Mouse (Mus musculus) midbrain, embryonic 13.5 days (tissue): ENCODE data around the gene Abtb1. TPM values are rescaled to one million over a fixed set of nuclear protein-coding genes. Genes with fewer than 3 reads are reported as not detected.

Source experiments
- ATAC-seq: fragments of 200-750 bp; cut with Nextera tagmentation; 2 replicates; pipeline ENCODE4 v1.8.0; 2017; ENCODE audit warnings: mild to moderate bottlenecking, moderate TSS enrichment, moderate library complexity
- H3K27ac ChIP-seq: fragments of 300-500 bp; sonication (generic); 2 replicates; pipeline ENCODE4 v1.5.1; 2015; ENCODE audit warnings: inconsistent platforms, mild to moderate bottlenecking, moderate library complexity
- H3K27me3 ChIP-seq: fragments of 300-500 bp; sonication (generic); 2 replicates; pipeline ENCODE4 v1.6.1; 2015; ENCODE audit warnings: mild to moderate bottlenecking, inconsistent platforms
- H3K36me3 ChIP-seq: fragments of 300-500 bp; sonication (generic); 2 replicates; pipeline ENCODE4 v1.6.1; 2015; ENCODE audit warnings: mild to moderate bottlenecking, inconsistent platforms
- H3K4me1 ChIP-seq: fragments of 300-500 bp; sonication (generic); replicated peaks from 2 replicates; pipeline ENCODE4 v1.6.1; 2015; ENCODE audit warnings: inconsistent platforms
- H3K4me2 ChIP-seq: fragments of 300-500 bp; sonication (generic); replicated peaks from 2 replicates; pipeline ENCODE4 v1.6.1; 2015; ENCODE audit warnings: moderate library complexity, mild to moderate bottlenecking, inconsistent platforms
- H3K4me3 ChIP-seq: fragments of 300-500 bp; sonication (generic); replicated peaks from 2 replicates; pipeline ENCODE4 v1.5.1; 2015; ENCODE audit warnings: mild to moderate bottlenecking, inconsistent platforms
- H3K9ac ChIP-seq: fragments of 300-500 bp; sonication (generic); replicated peaks from 2 replicates; pipeline ENCODE4 v1.6.1; 2015; ENCODE audit warnings: mild to moderate bottlenecking, inconsistent platforms
- H3K9me3 ChIP-seq: fragments of 300-500 bp; sonication (generic); 2 replicates; pipeline ENCODE4 v1.6.1; 2016; ENCODE audit warnings: mild to moderate bottlenecking, inconsistent platforms
- WGBS: fragments of 180-500 bp; shearing (Covaris S2); methylation state at CpG from one replicate; pipeline ENCODE4 v1.1.7; 2015; 5-methylcytosine and 5-hydroxymethylcytosine counted together
- polyA plus RNA-seq: library from polyadenylated mRNA; unstranded; fragments of >200 nt; fragmentation: Nextera tagmentation; extraction: Ambion mirVana; gene quantifications from 2 replicates; pipeline ENCODE4 v1.2.1, GENCODE M21; 2015

Abtb1 gene
- 35.9 and 36.2 TPM in 2 replicates for polyA plus RNA-seq

DNA sequence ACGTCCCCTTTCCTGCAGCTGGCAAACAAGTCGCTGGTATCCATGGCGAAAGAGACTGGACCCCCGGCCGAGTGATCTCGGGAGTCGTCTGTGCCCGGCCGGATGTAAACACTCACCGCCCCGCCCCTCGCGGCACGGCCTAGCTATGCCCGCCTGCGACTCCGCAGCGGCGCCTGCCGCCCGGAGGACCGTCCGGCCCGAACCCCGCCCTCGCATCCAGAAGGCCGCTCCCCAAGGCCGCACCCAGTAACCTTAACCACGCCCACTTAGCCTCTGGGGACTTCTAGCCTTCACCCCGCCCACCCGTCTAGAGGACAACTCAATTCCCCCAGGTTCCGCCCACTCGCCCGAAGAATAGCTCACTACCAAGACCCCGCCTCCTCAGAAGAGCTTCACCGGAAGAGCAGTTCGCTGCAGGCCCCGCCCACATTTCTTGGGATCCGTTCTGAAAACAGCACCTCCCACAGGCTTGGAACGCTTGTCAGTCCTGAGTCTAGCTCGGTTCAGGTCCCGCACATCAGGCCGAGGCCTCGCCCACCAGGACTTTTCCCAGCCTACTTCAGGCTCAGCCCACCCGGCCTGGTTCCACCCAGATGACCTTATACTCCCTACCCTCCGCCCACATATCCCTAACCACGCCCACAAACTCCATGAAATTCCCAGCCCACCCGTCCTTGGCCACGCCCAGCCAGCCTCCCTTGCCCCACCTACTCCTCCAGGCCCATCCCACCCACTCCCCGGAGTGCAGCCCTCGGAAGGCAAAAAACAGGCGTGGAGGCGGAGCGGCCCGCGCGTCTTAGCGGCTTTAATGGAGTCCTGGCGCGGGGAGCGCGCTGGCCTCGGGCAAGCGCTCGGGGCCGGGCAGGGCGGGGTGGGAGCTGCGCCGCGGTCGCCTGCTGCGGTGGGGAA is at the start of gene Abtb1:
Gene Abtb1 (minus strand): TSS at position 204 of the 909 bp plus-strand sequence.
- peak within 1 kb of the TSS; percentile 88 for H3K27ac ChIP-seq
- peaks cover 33% of the 10 kb centered on the region for H3K4me1 ChIP-seq
- no peaks in the 10 kb centered on the region for H3K9me3 ChIP-seq
- H3K36me3 ChIP-seq: peaks cover 67% of the 10 kb centered on the region
- peak within 1 kb of the TSS; percentile 91 for H3K9ac ChIP-seq
- under 1% methylated on average over 72 of the region's 72 CpGs for WGBS
- peak within 1 kb of the TSS; percentile 80 for H3K4me3 ChIP-seq
- ATAC-seq: peak; percentile 95
- no peaks in the 10 kb centered on the region for H3K27me3 ChIP-seq
- peak within 1 kb of the TSS; percentile 89 for H3K4me2 ChIP-seq

DNA sequence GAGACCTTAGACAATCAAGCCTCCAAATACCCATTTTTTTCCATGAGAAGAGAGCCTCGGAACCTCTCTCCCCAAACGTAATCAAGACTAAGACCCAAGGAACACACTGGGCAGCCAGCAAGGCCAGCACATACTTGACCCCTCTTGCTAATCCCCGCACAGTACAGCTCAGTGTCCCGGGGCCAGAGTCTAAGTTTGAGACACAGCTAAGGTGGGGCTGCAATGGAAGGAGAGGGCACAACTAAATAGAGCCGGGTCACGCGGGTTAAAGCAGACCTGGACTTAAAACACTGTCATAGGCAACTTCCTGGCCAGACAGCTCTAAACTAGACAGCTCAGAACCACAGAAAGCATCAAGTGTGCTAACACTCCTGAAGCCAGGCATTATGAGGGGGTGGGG is 49.0 kb upstream of the Abtb1 start:
- no peaks in the 10 kb centered on the region for H3K27me3 ChIP-seq
- H3K4me3 ChIP-seq: no peak overlapping the region
- no peak overlapping the region for H3K9ac ChIP-seq
- no peaks in the 10 kb centered on the region for H3K9me3 ChIP-seq
- H3K27ac ChIP-seq: no peak overlapping the region
- peaks cover 86% of the 10 kb centered on the region for H3K36me3 ChIP-seq
- peaks cover 8% of the 10 kb centered on the region for H3K4me1 ChIP-seq
- H3K4me2 ChIP-seq: no peak overlapping the region
- 82% methylated on average over 7 of the region's 7 CpGs for WGBS
- ATAC-seq: no peak

DNA sequence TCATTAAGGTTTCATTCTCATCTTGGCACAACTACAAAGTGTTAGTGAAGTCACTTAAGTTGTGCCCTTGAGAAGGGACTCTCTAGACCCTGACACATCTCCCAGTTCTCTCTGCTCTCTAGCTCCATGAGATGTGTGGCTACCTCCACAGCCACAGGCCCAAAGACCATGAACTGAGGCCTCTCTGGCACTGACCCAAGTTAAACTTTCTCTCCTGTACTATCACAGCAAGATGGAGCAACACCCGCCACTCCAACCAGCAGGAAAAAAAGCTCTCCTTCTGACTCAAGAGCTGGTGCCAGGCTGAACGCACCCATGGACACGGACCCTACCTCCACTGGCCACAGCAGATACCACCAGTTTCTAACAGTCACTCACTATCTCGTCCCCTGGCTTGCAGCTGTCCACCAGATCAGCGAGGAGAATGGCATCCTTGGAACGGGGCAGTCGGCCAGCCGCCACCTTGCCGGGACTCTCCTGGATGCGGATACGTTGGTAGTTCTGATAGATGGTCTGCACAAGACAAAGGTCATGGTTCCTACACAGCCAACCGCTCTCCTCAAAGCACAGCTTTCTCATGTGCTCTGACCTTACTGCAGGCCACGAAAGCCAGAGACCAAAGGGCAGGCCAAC is 47.7 kb upstream of the Abtb1 start:
- no peak overlapping the region for H3K4me2 ChIP-seq
- H3K36me3 ChIP-seq: peaks cover 87% of the 10 kb centered on the region
- no peak for ATAC-seq
- H3K9ac ChIP-seq: no peak overlapping the region
- no peak overlapping the region for H3K27ac ChIP-seq
- 93% methylated on average over 13 of the region's 13 CpGs for WGBS
- peaks cover 8% of the 10 kb centered on the region for H3K4me1 ChIP-seq
- H3K27me3 ChIP-seq: no peaks in the 10 kb centered on the region
- H3K4me3 ChIP-seq: no peak overlapping the region
- no peaks in the 10 kb centered on the region for H3K9me3 ChIP-seq

DNA sequence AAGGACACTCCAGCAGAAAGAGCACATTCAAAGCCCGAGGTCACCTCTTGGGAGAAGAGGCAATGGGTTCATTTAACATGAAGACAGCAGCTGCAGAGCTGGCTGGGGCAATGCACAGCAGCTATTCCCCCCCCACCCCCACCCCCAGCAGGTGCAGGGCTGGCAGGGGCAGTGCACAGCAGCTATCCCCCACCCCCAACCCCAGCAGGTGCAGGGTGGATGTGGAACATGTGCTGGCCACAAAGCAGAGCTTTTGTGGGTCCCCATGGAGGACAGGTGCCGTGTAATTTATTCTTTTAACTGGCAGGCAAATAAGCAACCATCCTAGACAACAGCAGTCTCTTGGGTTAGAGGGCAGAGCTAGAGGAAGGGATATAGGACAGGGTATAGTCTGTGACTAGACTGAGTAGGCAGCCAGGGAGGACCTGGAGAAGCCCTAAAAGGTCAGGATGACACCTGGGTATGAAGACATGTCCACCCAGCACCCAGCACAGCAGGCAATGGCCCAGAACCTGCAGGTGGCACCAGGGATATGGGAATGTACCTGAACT is 44.7 kb upstream of the Abtb1 start:
- H3K36me3 ChIP-seq: peaks cover 82% of the 10 kb centered on the region
- H3K4me2 ChIP-seq: no peak overlapping the region
- H3K9ac ChIP-seq: no peak overlapping the region
- H3K4me3 ChIP-seq: no peak overlapping the region
- no peaks in the 10 kb centered on the region for H3K9me3 ChIP-seq
- H3K27me3 ChIP-seq: no peaks in the 10 kb centered on the region
- WGBS: 52% methylated on average over 2 of the region's 2 CpGs
- H3K27ac ChIP-seq: peak overlapping the region; percentile 57; the same call in 1 of the 2 replicates
- ATAC-seq: peak; percentile 78
- H3K4me1 ChIP-seq: peaks cover 12% of the 10 kb centered on the region

DNA sequence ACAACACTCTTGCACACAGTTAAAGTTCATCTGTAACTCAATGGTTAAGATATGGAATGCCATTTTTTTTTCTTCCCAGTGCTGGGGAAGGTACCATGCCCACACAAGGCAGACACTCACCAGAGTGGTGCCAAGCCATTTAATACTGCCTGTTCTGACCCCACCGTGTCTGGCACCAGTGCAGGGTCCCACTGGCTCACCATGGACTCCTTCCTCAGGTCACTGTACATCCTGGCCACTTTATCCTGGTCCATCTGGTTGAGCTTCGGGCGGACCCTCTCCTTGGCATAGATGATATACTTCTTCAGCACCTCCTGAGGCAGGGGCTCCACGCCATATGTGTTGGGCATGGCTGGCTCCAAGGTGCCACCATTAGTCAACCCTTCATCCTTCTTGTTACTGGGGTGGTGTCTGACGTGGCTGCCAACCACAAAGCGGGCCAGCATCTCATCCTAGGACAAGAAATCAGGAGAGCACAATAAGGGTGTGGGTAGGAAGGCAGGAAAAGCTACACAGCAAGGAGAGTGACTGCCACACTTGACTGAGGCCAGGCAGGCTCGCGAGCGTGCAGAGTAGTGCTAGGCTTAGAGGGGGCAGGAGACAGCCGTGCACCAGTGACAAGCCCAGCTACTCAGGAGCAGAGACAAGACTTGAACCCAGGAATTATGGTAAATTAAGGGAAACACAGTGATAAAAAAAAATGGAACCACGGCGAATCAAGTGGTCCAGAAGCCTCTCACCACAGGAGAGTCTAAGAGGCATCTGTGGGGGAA is 44.0 kb upstream of the Abtb1 start:
- peak overlapping the region; percentile 57 for H3K27ac ChIP-seq
- H3K9me3 ChIP-seq: no peaks in the 10 kb centered on the region
- H3K9ac ChIP-seq: no peak overlapping the region
- ATAC-seq: 0 out of 2 replicates have a peak, but pooled peaks have one; percentile 10
- peaks cover 75% of the 10 kb centered on the region for H3K36me3 ChIP-seq
- H3K4me1 ChIP-seq: peaks cover 14% of the 10 kb centered on the region
- H3K4me2 ChIP-seq: no peak overlapping the region
- H3K4me3 ChIP-seq: no peak overlapping the region
- no peaks in the 10 kb centered on the region for H3K27me3 ChIP-seq
- WGBS: 83% methylated on average over 12 of the region's 12 CpGs

DNA sequence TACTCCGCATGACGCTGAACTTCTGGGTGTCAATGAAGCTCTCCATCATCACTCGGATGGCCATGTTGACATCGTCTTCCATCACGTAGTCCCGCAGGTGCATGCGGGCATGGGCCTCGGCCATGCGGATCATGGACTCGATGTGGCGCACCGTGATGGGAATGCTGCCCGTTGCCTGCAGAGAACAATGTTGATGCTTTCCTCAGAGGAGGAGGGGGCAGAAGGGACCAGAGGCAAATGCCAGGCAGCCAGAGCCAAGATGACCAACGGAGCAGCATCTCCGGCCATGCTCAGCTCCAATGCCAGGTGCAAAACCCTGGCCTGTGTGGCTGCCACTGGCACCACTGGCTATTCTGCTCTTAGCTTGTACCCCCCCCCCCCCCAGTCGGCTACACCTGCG is 42.9 kb upstream of the Abtb1 start:
- no peak for ATAC-seq
- H3K36me3 ChIP-seq: peaks cover 64% of the 10 kb centered on the region
- H3K9ac ChIP-seq: no peak overlapping the region
- WGBS: 98% methylated on average over 17 of the region's 17 CpGs
- H3K4me3 ChIP-seq: no peak overlapping the region
- no peak overlapping the region for H3K4me2 ChIP-seq
- H3K4me1 ChIP-seq: peaks cover 14% of the 10 kb centered on the region
- no peak overlapping the region for H3K27ac ChIP-seq
- H3K27me3 ChIP-seq: no peaks in the 10 kb centered on the region
- H3K9me3 ChIP-seq: no peaks in the 10 kb centered on the region

DNA sequence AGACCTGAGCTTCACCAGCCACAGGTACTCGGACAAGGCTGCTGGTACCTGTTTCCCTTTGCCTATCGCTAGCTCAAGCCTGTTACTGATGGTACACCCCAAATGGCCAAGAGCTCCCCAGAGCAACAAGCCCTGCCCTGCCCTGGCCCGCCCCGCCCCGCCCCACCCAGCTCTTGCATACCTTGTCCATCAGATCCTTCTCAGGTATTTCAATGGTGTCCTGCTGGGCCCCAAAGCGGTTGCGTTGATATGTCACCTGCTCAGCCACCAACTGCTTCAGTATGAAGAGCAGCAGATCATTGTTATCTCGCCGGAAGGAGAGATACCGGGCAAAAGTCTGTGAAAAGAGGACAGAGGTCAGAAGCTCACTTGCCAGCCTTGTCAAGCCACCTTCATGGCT is 42.4 kb upstream of the Abtb1 start:
- ATAC-seq: no peak
- Histone ChIP-seq H3K9me3 (no peaks in the 10 kb centered on the region), H3K4me3 (no peak overlapping the region), H3K27ac (no peak overlapping the region), H3K9ac (no peak overlapping the region), H3K36me3 (peaks cover 59% of the 10 kb centered on the region), H3K4me2 (no peak overlapping the region), H3K4me1 (peaks cover 14% of the 10 kb centered on the region), H3K27me3 (no peaks in the 10 kb centered on the region)
- 96% methylated on average over 10 of the region's 10 CpGs for WGBS

DNA sequence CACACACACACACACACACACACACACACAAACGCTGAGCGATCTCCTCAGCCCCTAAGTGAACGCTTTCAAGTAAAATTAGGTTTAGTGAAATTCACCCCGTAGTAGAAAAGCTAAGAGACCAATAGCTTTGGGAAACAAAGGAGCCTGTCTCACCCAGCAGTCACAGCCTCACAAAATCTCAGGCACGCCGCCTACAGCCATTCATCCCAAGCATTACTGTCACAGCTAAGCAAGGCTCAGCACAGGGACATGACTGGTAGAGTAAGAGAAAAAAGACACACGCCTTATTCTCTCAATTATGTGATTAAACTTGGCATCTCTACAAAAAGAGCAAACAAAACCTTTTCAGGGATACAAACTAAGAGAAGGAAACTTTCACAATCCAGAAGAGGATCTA is 39.5 kb upstream of the Abtb1 start:
- Histone ChIP-seq H3K4me1 (peaks cover 8% of the 10 kb centered on the region), H3K4me2 (no peak overlapping the region), H3K4me3 (no peak overlapping the region), H3K9me3 (no peaks in the 10 kb centered on the region), H3K9ac (no peak overlapping the region), H3K36me3 (peaks cover 31% of the 10 kb centered on the region), H3K27me3 (no peaks in the 10 kb centered on the region), H3K27ac (peak overlapping the region; percentile 51)
- peak; percentile 56; the same call in 1 of the 2 replicates for ATAC-seq
- 49% methylated on average over 7 of the region's 7 CpGs for WGBS

DNA sequence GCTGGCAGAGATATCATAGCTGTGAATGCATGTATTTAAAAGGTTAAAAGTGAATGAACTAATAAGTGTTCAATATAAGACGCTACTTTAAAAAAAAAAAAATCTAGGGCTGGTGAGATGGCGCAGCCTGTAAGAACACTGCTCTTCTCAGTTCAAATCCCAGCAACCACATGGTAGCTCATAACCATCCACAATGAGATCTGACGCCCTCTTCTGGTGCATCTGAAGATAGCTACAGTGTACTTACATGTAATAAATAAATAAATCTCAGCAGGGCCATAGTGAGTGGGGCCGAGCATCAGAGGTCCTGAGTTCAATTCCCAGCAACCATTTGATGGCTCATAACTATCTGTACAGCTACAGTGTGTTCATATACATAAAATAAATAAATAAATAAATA is 37.7 kb upstream of the Abtb1 start:
- Histone ChIP-seq H3K27me3 (peaks cover 5% of the 10 kb centered on the region; the same call in 1 of the 2 replicates), H3K36me3 (peaks cover 12% of the 10 kb centered on the region), H3K4me2 (no peak overlapping the region), H3K4me3 (no peak overlapping the region), H3K9me3 (no peaks in the 10 kb centered on the region), H3K4me1 (peaks cover 7% of the 10 kb centered on the region), H3K9ac (no peak overlapping the region), H3K27ac (no peak overlapping the region)
- WGBS: 70% methylated on average over 4 of the region's 4 CpGs
- ATAC-seq: no peak

DNA sequence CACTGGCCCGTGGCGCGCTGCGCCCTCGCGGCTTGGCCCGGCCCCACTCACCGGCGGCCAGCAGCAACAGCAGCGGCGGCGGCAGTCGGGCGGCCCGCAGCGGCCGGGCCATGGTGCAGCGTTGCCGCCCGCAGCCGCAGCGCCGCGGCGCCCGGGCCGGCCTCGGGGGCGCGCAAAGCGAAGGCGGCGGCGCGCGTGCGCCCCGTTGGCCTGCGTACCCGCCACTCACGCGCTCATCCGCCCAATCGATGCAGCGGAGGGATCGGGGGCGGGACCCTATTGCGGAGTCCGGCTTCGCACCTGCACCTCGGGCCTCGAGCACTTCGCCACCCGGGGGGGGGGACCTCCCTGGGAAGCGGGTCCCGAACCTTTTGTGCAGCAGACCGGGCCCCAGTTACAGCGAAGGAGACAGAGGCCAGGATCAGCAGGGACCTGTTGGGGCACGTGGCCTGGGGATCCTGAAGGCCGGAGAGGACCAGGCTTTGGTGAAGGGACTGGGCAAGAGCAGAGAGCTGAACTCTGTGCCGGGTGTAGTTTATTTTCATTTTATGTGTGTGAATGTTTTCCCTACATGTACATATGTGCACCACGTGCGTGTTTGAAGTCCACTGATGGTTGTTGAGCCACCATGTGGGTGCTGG is 33.2 kb upstream of the Abtb1 start, which contains the start of gene Podxl2:
Gene Podxl2 (minus strand): TSS at position 177 of the 641 bp plus-strand sequence.
- Histone ChIP-seq H3K27ac (peak within 1 kb of the TSS; percentile 93), H3K4me1 (peaks cover 40% of the 10 kb centered on the region), H3K9ac (peak within 1 kb of the TSS; percentile 98), H3K27me3 (peaks cover 5% of the 10 kb centered on the region; the same call in 1 of the 2 replicates), H3K36me3 (no peaks in the 10 kb centered on the region), H3K9me3 (no peaks in the 10 kb centered on the region), H3K4me2 (peak within 1 kb of the TSS; percentile 94), H3K4me3 (peak within 1 kb of the TSS; percentile 96)
- 6% methylated on average over 57 of the region's 63 CpGs for WGBS
- ATAC-seq: peak; percentile 71
